Mouse (Mus musculus) gastrocnemius, postnatal 10 days (tissue): ENCODE results near the gene Lap3. TPM values are rescaled to one million over a fixed set of nuclear protein-coding genes. Genes with fewer than 3 reads are reported as not detected.

ENCODE experiments used
- total RNA-seq, 2 experiments: library from RNA; stranded (reverse); gene quantifications; 2 replicates each; pipeline ENCODE4 v1.2.3; 2021

The Lap3 gene
- total RNA-seq, 2 experiments from 2014 or later = 70.1 to 84.7 TPM

Other genes starting within 250 kb of the Lap3 start
- gene Qdpr, start 43.1 kb upstream of the Lap3 start, total RNA-seq = 100 to 1,000 TPM; 106 to 125 TPM
- gene Clrn2, start 39.6 kb upstream of the Lap3 start, total RNA-seq = not detected
- gene Med28, start 26.9 kb downstream of the Lap3 start, total RNA-seq = 10 to 100 TPM; 38.0 to 38.8 TPM
- gene Fam184b, start 146.2 kb downstream of the Lap3 start, total RNA-seq = 1 to 10 TPM; 2.0 to 2.3 TPM
- 1 to 10 TPM; 4.7 to 7.7 TPM for gene Ncapg, start 176.5 kb downstream of the Lap3 start, total RNA-seq